Mouse (Mus musculus): ENCODE measurements around the gene Ctdsp2. TPM values are rescaled to one million over a fixed set of nuclear protein-coding genes. Genes with fewer than 3 reads are reported as not detected.

Ctdsp2 gene
- polyA plus RNA-seq, 1 experiment from 2014 or later: 42.6 TPM

GRCm38 (mm10) chr10:126949824-126950223 lies 28.7 kb upstream of the Ctdsp2 start:
- Histone ChIP-seq H3K36me3 (no peaks in the 10 kb centered on the region), H3K27ac (no peak overlapping the region), H3K9me3 (no peaks in the 10 kb centered on the region), H3K9ac (no peak overlapping the region), H3K4me1 (no peaks in the 10 kb centered on the region), H3K4me3 (no peak overlapping the region), H3K27me3 (replicated peaks) (peaks cover 13% of the 10 kb centered on the region), H3K4me2 (replicated peaks) (no peak overlapping the region)
- 75% methylated on average over 5 of the region's 5 CpGs for WGBS
- ATAC-seq (ENCODE audit: low FRiP score, low read depth): no peak

DNA sequence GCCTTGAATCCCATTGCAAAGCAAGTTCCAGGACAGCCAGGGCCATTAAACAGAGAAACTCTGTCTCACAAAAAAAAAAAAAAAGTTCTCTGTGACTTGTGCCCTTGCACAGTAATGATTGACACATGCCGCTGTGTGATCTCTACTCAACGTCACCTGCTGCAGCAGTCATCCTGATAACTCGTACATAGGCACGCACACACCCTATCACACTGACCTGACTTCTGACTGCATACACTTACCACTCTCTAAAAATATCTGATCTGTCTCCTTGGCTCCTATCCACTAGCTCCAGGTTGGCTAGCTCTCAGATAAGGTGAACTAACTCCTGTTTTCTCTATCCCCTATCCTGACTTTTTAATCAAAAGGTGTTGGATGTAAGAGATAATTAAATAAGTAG lies 27.9 kb upstream of the Ctdsp2 start:
- Histone ChIP-seq H3K9me3 (no peaks in the 10 kb centered on the region), H3K4me2 (replicated peaks) (no peak overlapping the region), H3K4me1 (no peaks in the 10 kb centered on the region), H3K4me3 (no peak overlapping the region), H3K36me3 (no peaks in the 10 kb centered on the region), H3K9ac (no peak overlapping the region), H3K27me3 (replicated peaks) (peaks cover 21% of the 10 kb centered on the region), H3K27ac (no peak overlapping the region)
- 93% methylated on average over 4 of the region's 4 CpGs for WGBS
- no peak for ATAC-seq (ENCODE audit: low FRiP score, low read depth)

DNA sequence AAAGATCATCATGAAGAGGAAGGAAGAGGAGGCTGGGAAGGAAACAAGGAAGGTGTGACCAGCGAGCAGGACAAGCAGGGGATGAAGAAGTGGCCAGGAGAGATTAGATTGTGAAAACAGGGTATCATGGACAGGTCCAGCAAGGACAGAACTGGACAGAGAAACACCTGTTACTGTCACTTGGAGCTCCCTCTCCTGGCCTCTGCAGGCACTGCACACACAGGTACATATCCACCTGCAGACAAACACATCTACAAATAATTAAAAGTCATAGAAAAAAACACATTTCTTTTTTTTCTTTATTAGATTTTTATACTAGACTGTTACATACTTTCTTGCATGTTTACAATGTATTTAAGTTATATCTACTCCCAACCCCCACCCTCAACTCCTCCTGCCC lies 26.1 kb upstream of the Ctdsp2 start:
- no peak for ATAC-seq (ENCODE audit: low FRiP score, low read depth)
- Histone ChIP-seq H3K4me3 (no peak overlapping the region), H3K36me3 (no peaks in the 10 kb centered on the region), H3K4me2 (replicated peaks) (no peak overlapping the region), H3K9ac (no peak overlapping the region), H3K27ac (no peak overlapping the region), H3K27me3 (replicated peaks) (peaks cover 38% of the 10 kb centered on the region), H3K9me3 (no peaks in the 10 kb centered on the region), H3K4me1 (peaks cover 10% of the 10 kb centered on the region)
- 90% methylated on average over 1 of the region's 1 CpGs for WGBS

GRCm38 (mm10) chr10:126953029-126953471 lies 25.5 kb upstream of the Ctdsp2 start:
- Histone ChIP-seq H3K9me3 (no peaks in the 10 kb centered on the region), H3K27ac (no peak overlapping the region), H3K4me3 (no peak overlapping the region), H3K36me3 (no peaks in the 10 kb centered on the region), H3K4me2 (replicated peaks) (no peak overlapping the region), H3K4me1 (peaks cover 16% of the 10 kb centered on the region), H3K9ac (no peak overlapping the region), H3K27me3 (replicated peaks) (peaks cover 39% of the 10 kb centered on the region)
- no peak for ATAC-seq (ENCODE audit: low FRiP score, low read depth)
- 90% methylated on average over 3 of the region's 3 CpGs for WGBS

DNA sequence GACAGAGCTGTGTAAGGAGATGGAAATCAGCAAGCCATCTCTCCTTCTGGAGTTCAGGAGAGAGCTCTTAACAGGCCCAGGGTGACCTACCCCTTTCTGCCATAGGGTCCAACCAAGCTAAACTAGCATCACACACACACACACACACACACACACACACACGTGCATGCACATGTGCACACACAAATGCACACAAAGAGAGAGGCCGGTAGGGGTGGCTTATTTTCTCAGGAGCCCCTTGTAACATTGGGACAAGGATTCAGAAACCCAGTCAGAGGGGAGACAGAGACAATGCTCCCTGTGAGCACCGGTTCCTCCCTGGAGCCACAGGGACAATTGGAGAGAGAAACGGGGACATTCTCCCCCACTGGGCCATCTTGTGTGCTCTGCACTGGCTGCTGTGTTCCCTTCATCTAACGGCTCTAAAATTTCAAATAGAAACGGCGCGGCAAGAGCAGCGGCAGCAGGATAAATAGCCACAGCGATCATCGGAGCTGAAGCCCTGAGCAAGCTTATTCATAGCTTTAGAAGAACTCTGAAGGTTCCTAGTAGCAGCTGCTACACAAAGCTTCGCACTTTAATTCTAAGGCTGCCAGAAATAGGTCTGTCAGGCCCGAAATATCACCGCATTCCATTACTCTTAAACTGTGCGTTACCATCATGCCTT lies 21.7 kb upstream of the Ctdsp2 start:
- peaks cover 16% of the 10 kb centered on the region for H3K4me1 ChIP-seq
- H3K9me3 ChIP-seq: no peaks in the 10 kb centered on the region
- 6% methylated on average over 15 of the region's 15 CpGs for WGBS
- H3K4me3 ChIP-seq: peak overlapping the region; percentile 5; the same call in 1 of the 2 replicates
- H3K9ac ChIP-seq: peak overlapping the region; percentile 45
- H3K27me3 ChIP-seq (replicated peaks): peaks cover 69% of the 10 kb centered on the region
- H3K4me2 ChIP-seq (replicated peaks): peak overlapping the region; percentile 53
- H3K27ac ChIP-seq: peak overlapping the region; percentile 29; the same call in 1 of the 2 replicates
- no peaks in the 10 kb centered on the region for H3K36me3 ChIP-seq
- no peak for ATAC-seq (ENCODE audit: low FRiP score, low read depth)

GRCm38 (mm10) chr10:126957359-126958107 lies 21.0 kb upstream of the Ctdsp2 start:
- Histone ChIP-seq H3K9ac (peak overlapping the region; percentile 45), H3K4me1 (peaks cover 18% of the 10 kb centered on the region), H3K4me2 (replicated peaks) (peak overlapping the region; percentile 53), H3K4me3 (peak overlapping the region; percentile 5; the same call in 1 of the 2 replicates), H3K27ac (peak overlapping the region; percentile 29; the same call in 1 of the 2 replicates), H3K9me3 (no peaks in the 10 kb centered on the region), H3K27me3 (replicated peaks) (peaks cover 70% of the 10 kb centered on the region), H3K36me3 (no peaks in the 10 kb centered on the region)
- WGBS: 0% methylated on average over 25 of the region's 25 CpGs
- peak; percentile 95 for ATAC-seq (ENCODE audit: low FRiP score, low read depth)

GRCm38 (mm10) chr10:126960496-126960895 lies 18.0 kb upstream of the Ctdsp2 start:
- Histone ChIP-seq H3K4me3 (no peak overlapping the region), H3K4me1 (peaks cover 18% of the 10 kb centered on the region), H3K27ac (no peak overlapping the region), H3K9me3 (no peaks in the 10 kb centered on the region), H3K36me3 (no peaks in the 10 kb centered on the region), H3K4me2 (replicated peaks) (no peak overlapping the region), H3K9ac (no peak overlapping the region), H3K27me3 (replicated peaks) (peaks cover 57% of the 10 kb centered on the region)
- WGBS: 84% methylated on average over 8 of the region's 8 CpGs
- ATAC-seq (ENCODE audit: low FRiP score, low read depth): no peak

DNA sequence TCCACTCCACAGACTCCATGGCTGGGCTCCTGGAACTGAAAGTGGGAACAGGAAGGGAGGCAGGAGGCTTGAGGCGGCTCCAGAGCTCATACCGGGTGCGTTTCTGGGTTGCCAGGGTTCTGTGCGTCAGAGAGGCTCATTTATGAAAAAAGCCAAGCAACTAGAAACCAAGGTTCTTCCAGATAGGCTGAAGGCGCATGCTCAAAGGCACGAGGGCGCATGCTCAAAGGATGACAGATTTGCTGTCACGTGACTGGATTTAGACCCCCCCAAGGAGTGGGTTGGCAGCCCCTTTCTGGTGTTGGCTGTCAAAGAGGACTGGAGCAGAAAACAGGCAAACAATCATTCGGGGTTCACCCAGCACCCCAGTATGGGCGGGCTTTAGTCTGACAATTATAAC lies 16.8 kb upstream of the Ctdsp2 start:
- Histone ChIP-seq H3K9ac (no peak overlapping the region), H3K4me3 (no peak overlapping the region), H3K36me3 (no peaks in the 10 kb centered on the region), H3K9me3 (no peaks in the 10 kb centered on the region), H3K27me3 (replicated peaks) (peaks cover 44% of the 10 kb centered on the region), H3K4me2 (replicated peaks) (no peak overlapping the region), H3K27ac (no peak overlapping the region), H3K4me1 (peaks cover 14% of the 10 kb centered on the region)
- no peak for ATAC-seq (ENCODE audit: low FRiP score, low read depth)
- 69% methylated on average over 10 of the region's 10 CpGs for WGBS

- no peak for ATAC-seq (ENCODE audit: low FRiP score, low read depth)
- Histone ChIP-seq H3K9ac (no peak overlapping the region), H3K9me3 (no peaks in the 10 kb centered on the region), H3K27me3 (replicated peaks) (peaks cover 39% of the 10 kb centered on the region), H3K27ac (no peak overlapping the region), H3K36me3 (no peaks in the 10 kb centered on the region), H3K4me3 (no peak overlapping the region), H3K4me2 (replicated peaks) (no peak overlapping the region), H3K4me1 (peaks cover 7% of the 10 kb centered on the region)
- WGBS: 25% methylated on average over 15 of the region's 15 CpGs
These were observed 16.1 kb upstream of the Ctdsp2 start for GRCm38 (mm10) chr10:126962271-126962965.

GRCm38 (mm10) chr10:126962966-126963330 lies 15.6 kb upstream of the Ctdsp2 start:
- 31% methylated on average over 6 of the region's 6 CpGs for WGBS
- Histone ChIP-seq H3K4me2 (replicated peaks) (no peak overlapping the region), H3K27ac (no peak overlapping the region), H3K27me3 (replicated peaks) (peaks cover 38% of the 10 kb centered on the region), H3K9me3 (no peaks in the 10 kb centered on the region), H3K36me3 (no peaks in the 10 kb centered on the region), H3K9ac (no peak overlapping the region), H3K4me3 (no peak overlapping the region), H3K4me1 (0 out of 2 replicates have a peak, but pooled peaks cover 2% of the 10 kb centered on the region)
- ATAC-seq (ENCODE audit: low FRiP score, low read depth): no peak

GRCm38 (mm10) chr10:126963821-126964220 lies 14.7 kb upstream of the Ctdsp2 start:
- no peaks in the 10 kb centered on the region for H3K36me3 ChIP-seq
- H3K4me3 ChIP-seq: no peak overlapping the region
- peaks cover 35% of the 10 kb centered on the region for H3K27me3 ChIP-seq (replicated peaks)
- ATAC-seq (ENCODE audit: low FRiP score, low read depth): no peak
- H3K27ac ChIP-seq: no peak overlapping the region
- no peaks in the 10 kb centered on the region for H3K9me3 ChIP-seq
- H3K4me1 ChIP-seq: 0 out of 2 replicates have a peak, but pooled peaks cover 2% of the 10 kb centered on the region
- no peak overlapping the region for H3K4me2 ChIP-seq (replicated peaks)
- 90% methylated on average over 8 of the region's 8 CpGs for WGBS
- H3K9ac ChIP-seq: no peak overlapping the region
